Mouse (Mus musculus) ES-Bruce4 (cell line): ENCODE data around the gene Mblac2. TPM values are rescaled to one million over a fixed set of nuclear protein-coding genes. Genes with fewer than 3 reads are reported as not detected.
A peak's percentile ranks its signal among the peaks of the same experiment; 100 is the strongest.

ENCODE experiments used
- H3K27ac ChIP-seq: 2 replicates; pipeline ENCODE4 v1.5.1; 2012; ENCODE audit warnings: low read length, inconsistent platforms; ENCODE audit not compliant: insufficient read depth
- H3K27me3 ChIP-seq: 2 replicates; pipeline ENCODE4 v1.6.1; 2012; ENCODE audit warnings: mild to moderate bottlenecking, low read length, inconsistent platforms; ENCODE audit not compliant: control insufficient read depth, poor library complexity, insufficient read depth, severe bottlenecking
- H3K36me3 ChIP-seq: 2 replicates; pipeline ENCODE4 v1.6.1; 2012; ENCODE audit warnings: inconsistent platforms, mild to moderate bottlenecking, low read length, moderate library complexity; ENCODE audit not compliant: control insufficient read depth, poor library complexity, insufficient read depth, severe bottlenecking
- H3K4me1 ChIP-seq: one replicate; pipeline ENCODE4 v1.8.1; 2011; ENCODE audit warnings: low read length; ENCODE audit not compliant: control insufficient read depth, insufficient read depth
- H3K4me3 ChIP-seq: 2 replicates; pipeline ENCODE4 v1.5.1; 2011; ENCODE audit warnings: low read depth, mild to moderate bottlenecking, low read length
- H3K9ac ChIP-seq: 2 replicates; pipeline ENCODE4 v1.6.1; 2012; ENCODE audit warnings: low read depth, mild to moderate bottlenecking, inconsistent platforms; ENCODE audit not compliant: poor library complexity, severe bottlenecking
- H3K9me3 ChIP-seq: replicated peaks from 2 replicates; pipeline ENCODE4 v1.6.1; 2012; ENCODE audit warnings: mild to moderate bottlenecking, low read length, inconsistent platforms; ENCODE audit not compliant: control insufficient read depth, poor library complexity, insufficient read depth, severe bottlenecking
- CTCF ChIP-seq: IDR thresholded peaks from one replicate; pipeline ENCODE4 v1.8.1; 2011; ENCODE audit warnings: low read depth, low read length
- EP300 ChIP-seq: IDR thresholded peaks from 2 replicates; pipeline ENCODE4 v1.6.1; 2011; ENCODE audit warnings: low read depth, low read length; ENCODE audit not compliant: insufficient read depth
- POLR2A ChIP-seq: IDR thresholded peaks from one replicate; pipeline ENCODE4 v1.8.1; 2011; ENCODE audit warnings: low read length; ENCODE audit not compliant: insufficient read depth
- polyA plus RNA-seq: library from polyadenylated mRNA; stranded (reverse); fragments of >200 nt; gene quantifications from 2 replicates; pipeline ENCODE4 v1.2.4, GENCODE M21; 2011; ENCODE audit warnings: low read depth; ENCODE audit not compliant: missing spikeins, insufficient read depth, insufficient read length

Gene Mblac2
- polyA plus RNA-seq, 1 experiment: 2.3 TPM

DNA sequence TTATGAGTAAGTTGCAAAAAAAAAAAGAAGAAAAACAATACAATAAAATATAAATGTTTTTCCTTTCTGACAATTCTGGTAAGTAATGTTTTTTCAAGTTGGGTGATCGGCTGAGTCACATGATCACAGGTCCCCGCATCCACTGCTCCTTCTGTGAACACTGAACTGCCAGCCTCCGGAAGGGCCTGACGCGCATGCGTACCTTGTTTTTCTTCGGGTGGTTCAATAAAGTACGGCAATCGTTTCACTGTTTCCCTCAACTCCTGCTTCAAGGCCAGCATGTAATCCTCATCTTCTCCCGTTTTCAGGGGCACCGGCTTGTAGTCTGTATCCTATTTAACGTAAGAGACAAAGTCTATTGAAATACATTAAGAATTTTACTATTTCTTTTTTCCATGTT is 16.7 kb upstream of the Mblac2 start:
- no peak overlapping the region for H3K27ac ChIP-seq
- no peak for TF ChIP-seq POLR2A
- no peak for TF ChIP-seq CTCF
- TF ChIP-seq EP300: no peak
- peaks cover 7% of the 10 kb centered on the region for H3K36me3 ChIP-seq
- H3K9me3 ChIP-seq: no peaks in the 10 kb centered on the region
- H3K27me3 ChIP-seq: no peaks in the 10 kb centered on the region
- peaks cover 4% of the 10 kb centered on the region for H3K4me1 ChIP-seq
- H3K9ac ChIP-seq: no peak overlapping the region
- H3K4me3 ChIP-seq: no peak overlapping the region

DNA sequence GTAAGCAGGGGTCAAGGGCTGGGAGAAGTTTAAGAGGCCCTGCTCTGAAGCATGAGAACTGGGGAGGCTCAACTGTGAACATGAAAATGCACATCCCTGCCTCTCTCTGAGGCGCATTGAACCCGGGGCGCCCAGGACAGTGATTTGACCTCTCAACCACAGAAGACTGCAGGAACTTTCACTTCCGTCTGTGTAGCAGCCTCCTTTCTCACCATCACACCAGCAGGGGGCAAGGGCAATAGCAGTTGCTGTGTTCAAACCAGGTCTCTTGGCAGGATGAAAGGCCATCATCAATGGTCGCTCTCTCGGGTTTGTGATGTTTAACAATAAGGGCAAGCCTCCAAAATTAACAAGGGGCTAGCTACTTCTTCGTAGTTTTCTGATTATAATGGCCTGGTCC is 8.0 kb upstream of the Mblac2 start:
- H3K36me3 ChIP-seq: peaks cover 5% of the 10 kb centered on the region
- TF ChIP-seq EP300 (no peak), CTCF (no peak), POLR2A (no peak)
- peaks cover 4% of the 10 kb centered on the region for H3K4me1 ChIP-seq

DNA sequence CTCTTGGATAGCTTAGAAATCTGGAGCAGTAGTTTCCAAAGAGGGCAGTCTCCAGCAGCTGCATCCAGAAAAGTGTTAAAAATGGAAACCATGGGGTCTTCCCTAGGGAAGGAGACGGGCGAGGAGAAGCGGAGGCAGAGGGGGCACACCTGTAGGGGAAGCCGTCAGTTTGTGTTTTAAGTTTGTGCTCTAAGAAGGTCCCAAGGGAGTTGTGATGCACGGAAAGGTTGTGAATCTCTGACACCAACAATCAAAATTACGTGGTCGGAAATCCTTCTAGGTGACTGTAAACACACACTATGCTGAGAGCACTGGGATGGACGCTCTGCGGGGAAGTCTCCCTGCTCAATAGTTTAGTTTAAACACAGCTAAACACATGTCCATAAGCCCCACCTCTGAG is 7.5 kb upstream of the Mblac2 start:
- H3K9ac ChIP-seq: 0 out of 2 replicates have a peak overlapping the region, but pooled peaks have one; percentile 22
- no peak overlapping the region for H3K4me3 ChIP-seq
- H3K27ac ChIP-seq: no peak overlapping the region
- no peaks in the 10 kb centered on the region for H3K9me3 ChIP-seq
- H3K4me1 ChIP-seq: peaks cover 4% of the 10 kb centered on the region
- TF ChIP-seq EP300 (no peak), POLR2A (no peak), CTCF (no peak)
- no peaks in the 10 kb centered on the region for H3K27me3 ChIP-seq
- H3K36me3 ChIP-seq: peaks cover 5% of the 10 kb centered on the region

More for the DNA sequence above, 8.0 kb upstream of the Mblac2 start:
- Histone ChIP-seq H3K4me3 (no peak overlapping the region), H3K9ac (0 out of 2 replicates have a peak overlapping the region, but pooled peaks have one; percentile 22), H3K27ac (no peak overlapping the region), H3K27me3 (no peaks in the 10 kb centered on the region), H3K9me3 (no peaks in the 10 kb centered on the region)

DNA sequence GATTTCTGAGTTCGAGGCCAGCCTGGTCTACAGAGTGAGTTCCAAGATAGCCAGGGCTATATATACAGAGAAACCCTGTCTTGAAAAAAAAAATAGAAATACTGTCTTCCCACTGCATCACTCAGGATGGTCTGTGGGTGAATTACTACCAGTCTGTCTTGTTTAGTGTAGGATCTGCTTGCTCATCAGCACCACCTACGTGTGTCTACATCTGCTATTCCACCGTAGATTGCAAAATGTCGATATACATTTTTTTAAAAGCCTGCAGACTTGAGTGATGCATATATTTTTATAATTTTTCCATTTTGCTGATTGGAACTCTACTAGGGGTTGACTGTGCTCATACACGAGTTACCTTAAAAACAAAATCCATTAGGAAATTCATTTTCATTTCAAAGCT is 4.8 kb upstream of the Mblac2 start:
- H3K9ac ChIP-seq: no peak overlapping the region
- peaks cover 4% of the 10 kb centered on the region for H3K4me1 ChIP-seq
- TF ChIP-seq POLR2A (no peak), CTCF (no peak), EP300 (no peak)
- H3K27me3 ChIP-seq: no peaks in the 10 kb centered on the region
- no peaks in the 10 kb centered on the region for H3K36me3 ChIP-seq
- H3K9me3 ChIP-seq: no peaks in the 10 kb centered on the region
- H3K4me3 ChIP-seq: no peak overlapping the region
- H3K27ac ChIP-seq: no peak overlapping the region

GRCm38 (mm10) chr13:81709805-81710204 is 1.3 kb upstream of the Mblac2 start:
- Histone ChIP-seq H3K4me3 (peak overlapping the region; percentile 31), H3K9ac (0 out of 2 replicates have a peak overlapping the region, but pooled peaks have one; percentile 29), H3K27me3 (no peaks in the 10 kb centered on the region), H3K9me3 (no peaks in the 10 kb centered on the region), H3K4me1 (no peaks in the 10 kb centered on the region), H3K27ac (no peak overlapping the region), H3K36me3 (no peaks in the 10 kb centered on the region)
- TF ChIP-seq EP300: no peak

DNA sequence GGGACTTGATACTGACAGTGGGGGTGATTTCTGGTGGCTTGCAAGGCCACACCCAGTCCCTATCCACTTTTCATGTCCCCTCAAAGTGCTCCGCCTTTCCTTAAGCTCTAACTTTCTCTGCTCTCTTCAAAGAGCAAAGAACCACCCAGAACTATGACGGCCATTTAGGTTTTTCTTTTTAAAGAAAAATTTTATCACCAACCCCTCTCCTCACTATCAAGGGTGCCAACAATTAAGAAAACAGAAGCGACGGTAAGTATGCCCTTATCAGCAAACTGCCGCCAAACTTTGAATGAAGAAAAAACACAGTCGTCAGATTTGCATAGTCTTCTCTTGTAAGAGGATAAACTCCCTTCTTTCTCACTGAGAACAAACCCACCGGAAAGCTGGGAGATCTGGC is 875 bp upstream of the Mblac2 start:
- Histone ChIP-seq H3K9me3 (no peaks in the 10 kb centered on the region), H3K27me3 (no peaks in the 10 kb centered on the region), H3K27ac (no peak overlapping the region), H3K36me3 (no peaks in the 10 kb centered on the region), H3K4me1 (no peaks in the 10 kb centered on the region), H3K9ac (peak overlapping the region; percentile 29), H3K4me3 (peak overlapping the region; percentile 84)
- TF ChIP-seq POLR2A (no peak), CTCF (no peak)
